10 mouse cellular contexts compared by ENCODE assay signal in the genomic region with DNA sequence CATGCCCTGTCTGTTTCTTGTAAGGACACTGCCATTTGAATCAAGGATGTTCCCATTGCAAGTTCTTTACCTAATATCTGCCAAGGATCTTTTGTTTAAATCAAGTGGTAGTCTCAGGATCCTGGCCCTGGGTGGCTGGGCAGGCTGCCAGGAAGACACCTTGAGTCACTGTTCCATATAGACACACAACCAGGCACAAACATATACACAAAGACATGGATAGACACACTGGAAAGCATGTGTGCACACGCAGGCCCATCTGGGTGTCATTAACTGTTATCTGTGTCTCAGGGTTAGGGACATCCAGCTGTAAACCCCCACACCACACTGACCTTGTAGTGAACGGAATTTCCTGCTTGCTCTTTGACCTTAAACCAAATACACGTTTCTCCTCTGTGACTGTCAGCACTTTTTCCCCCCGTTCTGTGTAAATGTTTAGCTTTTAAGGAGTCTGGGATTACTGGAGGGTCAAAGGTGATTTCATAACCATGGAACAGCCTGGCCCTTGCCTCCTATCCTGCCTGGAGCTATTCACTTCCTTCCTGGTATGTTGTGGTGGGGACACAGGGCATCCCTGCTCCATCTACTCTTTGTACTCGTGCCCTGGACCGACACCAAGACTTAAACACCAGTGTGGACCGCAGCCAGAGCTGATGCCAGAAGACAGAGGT. TPM values are rescaled to one million over a fixed set of nuclear protein-coding genes. Genes with fewer than 3 reads are reported as not detected.
DNase-seq lines count a peak whose midpoint lies in the region; ATAC-seq and TF ChIP-seq lines count a peak whose summit lies in the region.
"Had no signal": no experiment of that assay in that cellular context is flagged by ENCODE, and none has a peak within 500 bp of the region (broad histone marks: within the 10 kb centered on the region; RNA-seq: fewer than 3 reads in every experiment).

No protein-coding gene starts in this region.

- H3K36me3 ChIP-seq in embryonic facial prominence, embryonic 11.5 days (replicated peaks; ENCODE audit: control insufficient read depth, insufficient read depth, low read depth, low read length) = no peaks in the 10 kb centered on the region
- peaks cover 50% of the 10 kb centered on the region for H3K36me3 ChIP-seq in intestine, postnatal 0 days (ENCODE audit: control insufficient read depth, insufficient read depth)
- H3K36me3 ChIP-seq in limb, embryonic 10.5 days = peaks cover 20% of the 10 kb centered on the region
- H3K36me3 ChIP-seq in forebrain, embryonic 13.5 days (ENCODE audit: poor library complexity, severe bottlenecking) = peaks cover 58% of the 10 kb centered on the region

- 17% methylated on average over 7 of the region's 7 CpGs for WGBS in embryonic facial prominence, embryonic 11.5 days
- 9% methylated on average over 7 of the region's 7 CpGs for WGBS in intestine, postnatal 0 days
- WGBS in limb, embryonic 10.5 days = 18% methylated on average over 7 of the region's 7 CpGs
- 76% methylated on average over 7 of the region's 7 CpGs for whole genome bisulfite sequencing in forebrain, embryonic 13.5 days

- H3K9ac ChIP-seq in embryonic facial prominence, embryonic 11.5 days (replicated peaks; ENCODE audit: low read length) = no peak overlapping the region
- H3K9ac ChIP-seq in intestine, postnatal 0 days (ENCODE audit: low read depth, low read length) = no peak overlapping the region
- no peak overlapping the region for H3K9ac ChIP-seq in forebrain, embryonic 13.5 days

- H3K4me2 ChIP-seq in embryonic facial prominence, embryonic 11.5 days (ENCODE audit: low read depth, low read length) = no peak overlapping the region
- H3K4me2 ChIP-seq in intestine, postnatal 0 days (replicated peaks; ENCODE audit: low read depth) = no peak overlapping the region
- no peak overlapping the region for H3K4me2 ChIP-seq in forebrain, embryonic 13.5 days

- no peak for TF ChIP-seq CTCF in intestine, postnatal 0 days (IDR thresholded peaks at IDR 0.05; ENCODE audit: low read depth)

- no peak for ATAC-seq in embryonic facial prominence, embryonic 11.5 days (replicated peaks; ENCODE audit: insufficient number of reproducible peaks, low FRiP score, low TSS enrichment, low read depth)
- ATAC-seq in intestine, postnatal 0 days = peak; percentile 91
- no peak for ATAC-seq in cerebellum, adult (ENCODE audit: insufficient number of reproducible peaks, low FRiP score, low TSS enrichment)
- ATAC-seq in forebrain, embryonic 13.5 days = no peak
- ATAC-seq: forebrain, embryonic 14.5 days had no signal

- DNase-seq in embryonic facial prominence, embryonic 11.5 days (ENCODE audit: low spot score) = peak; percentile 40
- DNase-seq in limb, embryonic 10.5 days (ENCODE audit: low spot score) = no peak
- DNase-seq in lung, postnatal 10 days = peak; percentile 49
- no peak for DNase-seq in spleen, postnatal 10 days (ENCODE audit: low spot score in 2 of 2)
- DNase-seq: cerebellum, adult 11-12 months; midbrain, embryonic 14.5 days had no signal

- H3K4me3 ChIP-seq in embryonic facial prominence, embryonic 11.5 days (ENCODE audit: low read depth, low read length) = no peak overlapping the region
- H3K4me3 ChIP-seq in intestine, postnatal 0 days (ENCODE audit: low read depth, low read length) = no peak overlapping the region
- no peak overlapping the region for H3K4me3 ChIP-seq in limb, embryonic 10.5 days
- H3K4me3 ChIP-seq in forebrain, embryonic 13.5 days = no peak overlapping the region

- H3K27ac ChIP-seq in embryonic facial prominence, embryonic 11.5 days (replicated peaks; ENCODE audit: low read depth, low read length) = no peak overlapping the region
- peak overlapping the region; percentile 84 for H3K27ac ChIP-seq in intestine, postnatal 0 days (ENCODE audit: low read depth, low read length)
- peak overlapping the region; percentile 32 for H3K27ac ChIP-seq in limb, embryonic 10.5 days
- H3K27ac ChIP-seq in forebrain, embryonic 13.5 days = no peak overlapping the region

- H3K4me1 ChIP-seq in embryonic facial prominence, embryonic 11.5 days (ENCODE audit: control insufficient read depth, insufficient read depth, low read length) = no peaks in the 10 kb centered on the region
- H3K4me1 ChIP-seq in intestine, postnatal 0 days (replicated peaks; ENCODE audit: control insufficient read depth, insufficient read depth, low read length) = peaks cover 7% of the 10 kb centered on the region
- H3K4me1 ChIP-seq in limb, embryonic 10.5 days = peaks cover 54% of the 10 kb centered on the region
- H3K4me1 ChIP-seq in forebrain, embryonic 13.5 days = peaks cover 6% of the 10 kb centered on the region

- no peaks in the 10 kb centered on the region for H3K9me3 ChIP-seq in embryonic facial prominence, embryonic 11.5 days (replicated peaks; ENCODE audit: control insufficient read depth, low read length)
- H3K9me3 ChIP-seq in intestine, postnatal 0 days (ENCODE audit: control insufficient read depth) = no peaks in the 10 kb centered on the region
- H3K9me3 ChIP-seq in limb, embryonic 10.5 days (replicated peaks) = no peaks in the 10 kb centered on the region
- H3K9me3 ChIP-seq in forebrain, embryonic 13.5 days (replicated peaks) = no peaks in the 10 kb centered on the region

- no peaks in the 10 kb centered on the region for H3K27me3 ChIP-seq in embryonic facial prominence, embryonic 11.5 days (ENCODE audit: control insufficient read depth, insufficient read depth, low read length)
- no peaks in the 10 kb centered on the region for H3K27me3 ChIP-seq in intestine, postnatal 0 days (replicated peaks; ENCODE audit: control insufficient read depth, insufficient read depth, low read length)
- no peaks in the 10 kb centered on the region for H3K27me3 ChIP-seq in limb, embryonic 10.5 days (ENCODE audit: low read depth, poor library complexity, severe bottlenecking)
- H3K27me3 ChIP-seq in forebrain, embryonic 13.5 days = no peaks in the 10 kb centered on the region

RNA-seq across cellular contexts. Expression of a gene that starts 59.2 kb away (rescaled TPM):
- polyA plus RNA-seq in embryonic facial prominence, embryonic 11.5 days (2014; fragmentation: Nextera tagmentation; extraction: Ambion mirVana) = 25.7 and 26.6 TPM in 2 replicates
- polyA plus RNA-seq in intestine, postnatal 0 days (2015; fragmentation: Nextera tagmentation; extraction: Ambion mirVana) = 58.8 and 59.8 TPM in 2 replicates
- 20.4 and 27.2 TPM in 2 replicates for polyA plus RNA-seq in limb, embryonic 10.5 days (2016; fragmentation: Nextera tagmentation; extraction: Ambion mirVana)
- polyA plus RNA-seq in forebrain, embryonic 13.5 days (2015; fragmentation: Nextera tagmentation; extraction: Ambion mirVana) = 46.4 and 52.3 TPM in 2 replicates

Comparison
In these comparisons a context has a peak if more than half of its experiments do, and no peak if none do; other contexts are left out.
1. DNase-seq: peak in embryonic facial prominence, embryonic 11.5 days (single experiment) and lung, postnatal 10 days (single experiment); none in limb, embryonic 10.5 days (single experiment) and spleen, postnatal 10 days (0 of 2).
2. H3K27ac ChIP-seq: peak in intestine, postnatal 0 days (single experiment) and limb, embryonic 10.5 days (single experiment); none in embryonic facial prominence, embryonic 11.5 days (single experiment) and forebrain, embryonic 13.5 days (single experiment).